Mouse (Mus musculus) hindbrain, embryonic 11.5 days (tissue): ENCODE results near the gene Ifnl3. TPM values are rescaled to one million over a fixed set of nuclear protein-coding genes. Genes with fewer than 3 reads are reported as not detected.

ENCODE experiments used
- ATAC-seq: fragments of 200-750 bp; cut with Nextera tagmentation; 2 replicates; pipeline ENCODE4 v1.8.0; 2017; ENCODE audit warnings: mild to moderate bottlenecking, moderate TSS enrichment, moderate library complexity; ENCODE audit not compliant: low FRiP score
- DNase-seq: peaks from one replicate; pipeline ENCODE4 v3.0.0-alpha.2; 2015; ENCODE audit warnings: low spot score
- H3K27ac ChIP-seq: fragments of 300-500 bp; sonication (generic); 2 replicates; pipeline ENCODE4 v1.5.1; 2014; ENCODE audit warnings: mild to moderate bottlenecking, low read depth, low read length
- H3K27me3 ChIP-seq: fragments of 300-500 bp; sonication (generic); 2 replicates; pipeline ENCODE4 v1.6.1; 2014; ENCODE audit warnings: mild to moderate bottlenecking, low read length, moderate library complexity, mixed read lengths; ENCODE audit not compliant: control insufficient read depth, insufficient read depth
- H3K36me3 ChIP-seq: fragments of 300-500 bp; sonication (generic); 2 replicates; pipeline ENCODE4 v1.6.1; 2014; ENCODE audit warnings: mild to moderate bottlenecking, low read length, moderate library complexity, mixed read lengths; ENCODE audit not compliant: control insufficient read depth, insufficient read depth
- H3K4me1 ChIP-seq: fragments of 300-500 bp; sonication (generic); replicated peaks from 2 replicates; pipeline ENCODE4 v1.6.1; 2014; ENCODE audit warnings: low read length, mixed read lengths; ENCODE audit not compliant: control insufficient read depth, insufficient read depth
- H3K4me2 ChIP-seq: fragments of 300-500 bp; sonication (generic); replicated peaks from 2 replicates; pipeline ENCODE4 v1.6.1; 2014; ENCODE audit warnings: mild to moderate bottlenecking, low read depth, low read length
- H3K4me3 ChIP-seq: fragments of 300-500 bp; sonication (generic); 2 replicates; pipeline ENCODE4 v1.5.1; 2014; ENCODE audit warnings: low read depth, low read length
- H3K9ac ChIP-seq: fragments of 300-500 bp; sonication (generic); 2 replicates; pipeline ENCODE4 v1.6.1; 2014; ENCODE audit warnings: low read depth, low read length
- H3K9me3 ChIP-seq: fragments of 300-500 bp; sonication (generic); 2 replicates; pipeline ENCODE4 v1.6.1; 2016; ENCODE audit warnings: low read length; ENCODE audit not compliant: control insufficient read depth
- WGBS: fragments of 180-500 bp; shearing (Covaris S2); extraction: QIAGEN DNeasy Blood & Tissue Kit; methylation state at CpG from one replicate; pipeline ENCODE4 v1.1.7; 2014; 5-methylcytosine and 5-hydroxymethylcytosine counted together
- polyA plus RNA-seq: library from polyadenylated mRNA; unstranded; fragments of >200 nt; fragmentation: Nextera tagmentation; extraction: Ambion mirVana; gene quantifications from 2 replicates; pipeline ENCODE4 v1.2.1, GENCODE M21; 2014

Ifnl3 gene
- polyA plus RNA-seq, 1 experiment from 2014 or later, result not detected

DNA sequence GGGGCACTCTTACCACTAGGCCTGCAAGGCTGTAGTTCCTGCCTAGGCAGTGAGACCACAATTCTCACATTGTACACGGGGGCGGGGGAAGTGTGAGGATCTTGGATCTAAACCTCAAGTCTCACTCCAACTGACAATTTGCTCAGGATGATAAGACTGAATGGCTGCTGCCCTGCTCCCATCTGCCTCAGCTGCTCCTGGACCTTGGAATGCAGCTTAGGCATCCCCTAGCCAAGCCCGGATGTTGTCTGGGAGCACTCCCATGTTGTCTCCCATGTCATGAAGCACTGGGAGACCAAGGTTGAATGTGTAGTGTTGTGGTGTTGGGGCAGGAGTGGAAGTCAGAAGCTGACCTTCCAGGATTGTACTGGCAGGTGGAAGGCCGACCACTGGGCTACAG lies 44.9 kb downstream of the Ifnl3 start:
- Histone ChIP-seq H3K36me3 (0 out of 2 replicates have a peak, but pooled peaks cover 7% of the 10 kb centered on the region), H3K4me2 (no peak overlapping the region), H3K9me3 (no peaks in the 10 kb centered on the region), H3K4me1 (no peaks in the 10 kb centered on the region), H3K27ac (no peak overlapping the region), H3K9ac (no peak overlapping the region), H3K4me3 (no peak overlapping the region), H3K27me3 (no peaks in the 10 kb centered on the region)
- no peak for ATAC-seq
- no peak for DNase-seq
- WGBS, result 86% methylated on average over 4 of the region's 4 CpGs

DNA sequence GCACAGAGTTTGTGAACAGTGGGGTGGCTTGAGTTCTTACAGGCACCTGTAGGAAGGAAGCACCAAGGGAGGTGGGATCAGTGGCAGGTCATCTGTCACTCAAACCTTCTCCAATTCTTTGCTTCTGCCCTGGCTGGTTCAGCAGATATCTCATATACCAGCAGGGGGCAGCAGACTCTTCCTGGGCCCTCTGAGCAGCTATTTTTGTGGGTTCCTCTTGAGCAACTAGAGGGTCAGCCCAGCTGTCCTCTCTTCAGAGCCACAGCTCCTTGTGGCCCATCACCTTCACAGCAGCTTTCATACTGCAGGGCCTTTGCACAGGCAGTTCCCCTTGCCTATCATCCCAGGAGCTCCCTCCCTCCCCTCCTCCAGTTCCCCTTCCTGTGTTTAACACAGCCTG lies 45.6 kb downstream of the Ifnl3 start:
- Histone ChIP-seq H3K4me1 (no peaks in the 10 kb centered on the region), H3K4me2 (no peak overlapping the region), H3K4me3 (no peak overlapping the region), H3K27ac (no peak overlapping the region), H3K36me3 (0 out of 2 replicates have a peak, but pooled peaks cover 7% of the 10 kb centered on the region), H3K9me3 (no peaks in the 10 kb centered on the region), H3K27me3 (no peaks in the 10 kb centered on the region), H3K9ac (no peak overlapping the region)
- DNase-seq (peak; percentile 80), ATAC-seq (peak; percentile 27; the same call in 1 of the 2 replicates)

DNA sequence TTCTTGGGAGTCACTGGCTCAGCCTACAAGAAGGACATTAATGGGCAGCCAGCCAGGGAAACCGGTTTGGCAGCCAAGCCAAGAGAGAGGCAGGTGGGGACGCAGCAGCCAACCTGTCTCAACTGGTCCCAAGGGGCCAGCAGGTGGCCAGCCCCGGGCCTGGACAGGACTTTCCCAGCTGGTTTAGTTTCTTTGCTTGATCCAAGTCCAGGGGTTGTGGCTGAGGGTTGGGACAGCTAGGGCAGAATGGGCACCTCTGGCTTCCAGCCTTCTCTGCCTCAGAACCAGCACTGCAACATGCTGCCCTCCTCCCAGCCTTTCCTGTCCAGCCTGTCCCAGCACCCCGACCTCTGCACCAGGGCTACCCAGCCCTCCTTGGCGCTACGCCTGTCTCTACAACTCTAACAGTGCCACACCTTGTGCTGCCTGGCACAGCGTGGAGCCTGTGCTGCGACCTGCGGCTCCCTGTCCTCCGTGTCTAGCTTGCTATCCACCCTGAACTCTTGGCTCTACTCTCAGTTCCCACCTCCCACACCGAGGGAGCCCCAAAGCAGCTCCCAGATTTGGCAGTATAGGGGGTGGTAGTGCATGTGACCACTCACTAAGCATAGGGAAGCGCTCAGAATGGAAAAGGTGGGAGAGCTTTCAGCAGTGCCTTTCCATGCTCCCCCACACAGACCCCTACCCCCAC lies 47.8 kb downstream of the Ifnl3 start:
- Histone ChIP-seq H3K4me1 (no peaks in the 10 kb centered on the region), H3K9ac (no peak overlapping the region), H3K9me3 (no peaks in the 10 kb centered on the region), H3K27ac (no peak overlapping the region), H3K4me2 (no peak overlapping the region), H3K27me3 (no peaks in the 10 kb centered on the region), H3K4me3 (no peak overlapping the region), H3K36me3 (0 out of 2 replicates have a peak, but pooled peaks cover 7% of the 10 kb centered on the region)
- DNase-seq, result no peak
- no peak for ATAC-seq
- 73% methylated on average over 12 of the region's 12 CpGs for WGBS

DNA sequence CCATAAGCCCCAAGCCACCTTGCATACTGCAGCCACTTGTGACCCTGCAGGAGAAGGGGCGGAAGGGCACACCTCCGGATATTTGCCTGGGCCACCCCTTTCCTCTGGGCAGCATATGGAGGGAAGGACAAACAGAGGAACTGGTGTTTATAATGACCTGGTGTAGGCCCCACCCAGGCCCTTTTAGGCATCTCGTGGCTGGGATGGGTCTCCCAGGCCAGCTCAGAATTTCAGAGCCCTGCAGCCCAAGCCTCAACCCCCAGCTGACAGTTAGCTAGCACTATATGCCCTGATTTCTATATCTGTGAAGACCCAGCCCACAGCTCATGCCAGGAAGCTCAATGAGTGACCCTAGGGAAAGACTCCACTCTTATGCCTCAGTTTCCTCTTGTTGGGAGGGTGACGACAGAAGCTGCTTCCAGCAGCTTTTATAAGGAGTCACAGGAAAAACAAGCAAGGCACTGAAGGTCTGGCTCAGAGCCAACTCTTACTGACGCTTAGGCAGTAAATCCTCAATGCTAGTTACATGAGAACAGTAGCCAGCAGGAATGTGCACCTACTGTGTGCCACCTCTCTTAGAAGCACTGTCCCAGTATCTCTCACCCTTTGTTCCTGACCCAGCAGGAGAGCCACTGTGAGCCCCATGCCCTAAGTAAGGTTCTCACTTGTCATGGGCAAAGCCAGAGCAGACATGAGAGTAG lies 48.5 kb downstream of the Ifnl3 start:
- H3K9ac ChIP-seq, result 0 out of 2 replicates have a peak overlapping the region, but pooled peaks have one; percentile 23
- DNase-seq (no peak), ATAC-seq (no peak)

DNA sequence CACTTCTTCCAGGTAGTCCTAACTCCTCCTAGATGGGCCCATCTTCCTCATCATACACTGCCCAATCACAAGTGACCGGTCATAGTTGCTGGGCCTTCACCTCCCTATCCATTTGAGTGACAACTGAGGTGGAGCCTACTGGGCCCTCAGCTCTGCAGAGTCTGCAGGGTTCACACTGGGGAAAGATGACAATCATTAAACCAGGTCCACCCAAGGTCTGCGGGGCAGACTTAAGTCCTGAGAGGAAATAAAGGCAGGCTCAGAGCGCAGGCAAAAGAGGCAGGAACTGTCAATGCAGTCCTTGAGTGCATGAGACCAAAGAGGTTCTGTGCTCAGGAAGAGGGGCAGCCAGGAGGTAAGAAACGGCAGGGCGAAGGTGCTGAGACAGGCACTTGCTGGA lies 50.1 kb downstream of the Ifnl3 start:
- WGBS, result 86% methylated on average over 5 of the region's 5 CpGs
- 0 out of 2 replicates have a peak, but pooled peaks cover 5% of the 10 kb centered on the region for H3K36me3 ChIP-seq
- no peak overlapping the region for H3K9ac ChIP-seq
- H3K27ac ChIP-seq, result no peak overlapping the region
- no peak overlapping the region for H3K4me2 ChIP-seq
- H3K4me1 ChIP-seq, result no peaks in the 10 kb centered on the region
- ATAC-seq (no peak), DNase-seq (no peak)
- H3K27me3 ChIP-seq, result no peaks in the 10 kb centered on the region
- H3K4me3 ChIP-seq, result no peak overlapping the region
- H3K9me3 ChIP-seq, result no peaks in the 10 kb centered on the region

More for the DNA sequence above, 48.5 kb downstream of the Ifnl3 start:
- H3K27ac ChIP-seq, result no peak overlapping the region
- no peak overlapping the region for H3K4me3 ChIP-seq
- WGBS, result 60% methylated on average over 5 of the region's 5 CpGs
- H3K36me3 ChIP-seq, result 0 out of 2 replicates have a peak, but pooled peaks cover 7% of the 10 kb centered on the region
- no peaks in the 10 kb centered on the region for H3K9me3 ChIP-seq
- H3K27me3 ChIP-seq, result no peaks in the 10 kb centered on the region
- no peak overlapping the region for H3K4me2 ChIP-seq
- no peaks in the 10 kb centered on the region for H3K4me1 ChIP-seq

DNA sequence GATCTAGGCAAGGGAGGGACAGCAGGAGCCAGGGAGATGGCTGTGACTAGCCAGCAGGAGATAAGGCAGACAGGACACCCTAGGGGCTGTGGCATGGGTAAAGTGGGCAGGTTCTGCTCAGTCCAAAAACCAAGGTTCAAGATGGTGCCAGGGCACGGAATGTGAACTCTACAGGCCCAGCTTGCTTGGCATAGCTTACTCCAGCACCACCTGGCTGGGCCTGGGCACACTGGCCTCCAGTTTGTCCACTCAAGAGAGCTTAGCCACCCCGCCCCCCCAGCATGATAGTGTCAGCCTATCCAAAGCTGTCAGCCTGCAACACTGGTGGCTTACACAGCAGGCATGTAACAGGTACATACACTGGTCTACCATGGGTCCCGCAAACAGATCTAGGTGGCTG lies 50.6 kb downstream of the Ifnl3 start:
- Histone ChIP-seq H3K4me2 (no peak overlapping the region), H3K9me3 (no peaks in the 10 kb centered on the region), H3K4me3 (no peak overlapping the region), H3K4me1 (no peaks in the 10 kb centered on the region), H3K36me3 (no peaks in the 10 kb centered on the region), H3K27me3 (no peaks in the 10 kb centered on the region), H3K9ac (no peak overlapping the region), H3K27ac (no peak overlapping the region)
- WGBS, result 98% methylated on average over 3 of the region's 3 CpGs
- DNase-seq (no peak), ATAC-seq (no peak)

Other genes starting within 250 kb of the Ifnl3 start
- 17.4 and 19.0 TPM in 2 replicates for gene Eid2b, start 245.1 kb upstream of the Ifnl3 start, polyA plus RNA-seq
- gene Selenov, start 231.7 kb upstream of the Ifnl3 start, polyA plus RNA-seq, result 0.46 and 0.52 TPM in 2 replicates
- 77.4 and 86.1 TPM in 2 replicates for gene Dll3, start 220.6 kb upstream of the Ifnl3 start, polyA plus RNA-seq
- gene Timm50, start 210.8 kb upstream of the Ifnl3 start, polyA plus RNA-seq, result 189 and 201 TPM in 2 replicates
- gene Supt5, start 184.1 kb upstream of the Ifnl3 start, polyA plus RNA-seq, result 68.0 and 74.9 TPM in 2 replicates
- 746 and 776 TPM in 2 replicates for gene Rps16, start 172.2 kb upstream of the Ifnl3 start, polyA plus RNA-seq
- gene Plekhg2, start 150.2 kb upstream of the Ifnl3 start, polyA plus RNA-seq, result 39.5 and 48.0 TPM in 2 replicates
- 3.4 and 3.9 TPM in 2 replicates for gene Zfp36, start 142.6 kb upstream of the Ifnl3 start, polyA plus RNA-seq
- 47.6 and 49.7 TPM in 2 replicates for gene Med29, start 130.1 kb upstream of the Ifnl3 start, polyA plus RNA-seq
- 77.6 and 79.9 TPM in 2 replicates for gene Paf1, start 129.9 kb upstream of the Ifnl3 start, polyA plus RNA-seq
- gene Gmfg, start 85.4 kb upstream of the Ifnl3 start, polyA plus RNA-seq, result 6.5 and 8.7 TPM in 2 replicates
- 5.8 and 6.6 TPM in 2 replicates for gene Lrfn1, start 70.9 kb upstream of the Ifnl3 start, polyA plus RNA-seq
- not detected in 2 replicates for gene Ifnl2, start 12.4 kb upstream of the Ifnl3 start, polyA plus RNA-seq
- gene Sycn, start 18.0 kb downstream of the Ifnl3 start, polyA plus RNA-seq, result not detected in 2 replicates
- not detected in 2 replicates for gene Nccrp1, start 24.4 kb downstream of the Ifnl3 start, polyA plus RNA-seq
- 25.3 and 27.4 TPM in 2 replicates for gene Samd4b, start 75.3 kb downstream of the Ifnl3 start, polyA plus RNA-seq
- gene Pak4, start 75.3 kb downstream of the Ifnl3 start, polyA plus RNA-seq, result 30.5 and 32.6 TPM in 2 replicates
- gene Acp7, start 108.5 kb downstream of the Ifnl3 start, polyA plus RNA-seq, result not detected in 2 replicates
- 5.1 and 5.5 TPM in 2 replicates for gene Fbxo27, start 170.0 kb downstream of the Ifnl3 start, polyA plus RNA-seq
- gene Fbxo17, start 194.0 kb downstream of the Ifnl3 start, polyA plus RNA-seq, result 8.5 and 9.4 TPM in 2 replicates
- 131 and 132 TPM in 2 replicates for gene Mrps12, start 219.0 kb downstream of the Ifnl3 start, polyA plus RNA-seq
- 27.2 and 27.7 TPM in 2 replicates for gene Sars2, start 219.2 kb downstream of the Ifnl3 start, polyA plus RNA-seq
- gene Ccer2, start 233.3 kb downstream of the Ifnl3 start, polyA plus RNA-seq, result 0.97 and 1.2 TPM in 2 replicates
- gene Sirt2, start 243.9 kb downstream of the Ifnl3 start, polyA plus RNA-seq, result 79.1 and 80.3 TPM in 2 replicates
- gene Nfkbib, start 244.7 kb downstream of the Ifnl3 start, polyA plus RNA-seq, result 42.0 and 43.7 TPM in 2 replicates